Mouse (Mus musculus) retina, postnatal 1 day (tissue): ENCODE measurements at regions not wholly inside any gene's neighbourhood (a gene's known extent, or its start where the extent isn't known, plus 50 kb on each side); places are given as distances from the start of the nearest gene placed in this dataset.

Experiments used
- DNase-seq: peaks from one replicate; pipeline ENCODE4 v3.0.0-alpha.2; 2012

- DNase-seq: no peak
Observed at GRCm38 (mm10) chr19:36235131-36235530, 113.0 kb upstream of the Pcgf5 start.

GRCm38 (mm10) chr19:36236576-36237345, 111.3 kb upstream of the Pcgf5 start:
- DNase-seq: no peak

- no peak for DNase-seq
Observed at GRCm38 (mm10) chr19:36237751-36238150, 110.4 kb upstream of the Pcgf5 start.

GRCm38 (mm10) chr19:36238536-36238935, 109.6 kb upstream of the Pcgf5 start:
- no peak for DNase-seq

DNA sequence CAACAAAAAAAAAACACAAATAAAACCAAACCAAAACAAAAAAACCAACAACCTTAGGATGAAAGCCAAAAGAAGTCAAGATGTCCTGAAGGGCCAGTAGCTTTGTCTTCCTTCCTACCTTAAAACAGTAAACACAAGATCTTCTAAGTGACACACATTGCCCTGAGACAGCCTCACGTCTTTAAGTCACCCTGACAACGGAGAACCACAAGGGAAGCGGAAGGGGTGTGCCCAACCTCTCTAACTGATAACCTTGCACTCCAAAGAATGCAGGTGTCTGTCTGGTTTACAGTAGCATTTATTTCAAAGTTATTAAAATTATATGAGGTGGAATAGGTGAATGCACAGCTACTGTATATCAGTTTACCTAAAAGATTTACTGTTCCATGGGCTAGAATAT, 105.7 kb upstream of the Pcgf5 start:
- no peak for DNase-seq

DNA sequence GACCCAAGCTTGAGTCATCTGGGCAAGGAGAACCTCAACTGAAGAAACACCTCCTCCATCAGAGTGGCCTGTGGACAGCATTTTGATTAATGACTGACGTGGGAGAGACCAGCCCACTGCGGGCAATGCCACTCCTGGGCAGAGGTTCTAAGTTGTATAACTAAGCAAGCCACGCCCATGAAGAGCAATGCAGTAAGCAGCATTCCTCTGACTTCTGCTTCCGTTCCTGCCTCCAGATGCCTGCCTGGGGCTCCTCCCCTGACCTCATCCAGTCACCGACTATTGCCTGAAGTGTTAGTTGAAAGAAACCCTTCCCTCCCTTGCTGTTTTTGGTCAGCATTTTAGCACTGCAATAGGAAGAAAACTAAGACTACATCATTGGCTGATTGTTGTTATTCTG, 105.2 kb upstream of the Pcgf5 start:
- no peak for DNase-seq

DNA sequence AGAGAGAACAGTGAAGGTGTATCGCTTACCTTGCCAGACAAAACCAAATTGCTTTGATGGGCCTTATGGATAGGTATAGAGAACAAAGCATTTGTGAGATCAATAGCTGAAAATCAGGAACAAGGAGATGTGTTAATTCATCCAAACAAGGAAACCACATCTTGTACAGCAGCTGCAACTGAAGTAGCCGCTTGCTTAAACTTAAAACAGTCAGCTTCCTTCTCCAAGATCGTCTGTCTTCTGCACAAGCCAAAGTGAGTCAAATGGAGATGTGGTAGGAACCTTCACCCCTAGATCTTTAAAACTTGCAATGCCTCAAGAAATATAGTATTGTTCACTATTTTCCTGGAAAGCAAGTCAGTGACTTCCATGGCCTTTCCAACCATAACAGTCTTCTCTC, 95.6 kb upstream of the Pcgf5 start:
- DNase-seq: no peak

GRCm38 (mm10) chr19:36257748-36258538, 90.2 kb upstream of the Pcgf5 start:
- peak; percentile 2 for DNase-seq

DNA sequence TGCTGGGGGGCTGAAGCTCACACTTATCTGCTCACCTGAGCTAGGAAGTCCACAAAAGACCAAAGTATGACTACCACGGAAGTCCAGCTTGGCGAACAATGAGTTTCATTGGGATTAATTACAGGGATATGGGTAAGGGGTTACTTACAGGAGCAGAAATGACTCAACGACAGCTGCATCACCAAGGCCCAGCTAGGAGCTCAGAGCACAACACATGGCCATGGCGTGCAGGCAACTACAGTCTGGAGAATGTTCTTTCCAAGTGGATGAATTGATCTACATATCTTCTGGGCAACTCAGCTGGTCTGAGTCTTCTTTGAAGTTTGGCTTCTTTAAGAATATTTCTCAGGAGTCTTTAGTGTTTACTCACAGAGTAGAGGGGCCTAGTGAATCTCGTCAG, 86.3 kb upstream of the Pcgf5 start:
- no peak for DNase-seq

DNA sequence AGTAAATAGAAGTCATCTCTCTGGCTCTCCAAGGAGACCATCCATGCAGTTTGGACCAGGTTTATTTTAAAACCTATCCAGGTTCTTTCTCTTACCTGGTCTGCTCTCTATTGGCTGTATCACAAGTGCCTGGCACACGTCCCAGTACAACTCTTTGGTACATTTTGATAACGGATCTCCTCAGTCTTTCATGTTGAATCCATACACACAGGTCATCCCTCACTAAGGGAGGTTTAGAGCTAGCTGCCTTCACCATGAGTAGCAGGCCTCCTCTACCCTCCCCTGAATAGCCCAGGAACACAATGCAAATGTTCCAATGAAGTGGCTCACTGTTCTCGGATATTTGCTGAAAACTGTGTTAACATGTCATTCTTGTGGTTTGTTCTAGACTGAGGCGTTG, 84.2 kb upstream of the Pcgf5 start:
- no peak for DNase-seq

GRCm38 (mm10) chr19:36264397-36264796, 83.7 kb upstream of the Pcgf5 start:
- DNase-seq: no peak

DNA sequence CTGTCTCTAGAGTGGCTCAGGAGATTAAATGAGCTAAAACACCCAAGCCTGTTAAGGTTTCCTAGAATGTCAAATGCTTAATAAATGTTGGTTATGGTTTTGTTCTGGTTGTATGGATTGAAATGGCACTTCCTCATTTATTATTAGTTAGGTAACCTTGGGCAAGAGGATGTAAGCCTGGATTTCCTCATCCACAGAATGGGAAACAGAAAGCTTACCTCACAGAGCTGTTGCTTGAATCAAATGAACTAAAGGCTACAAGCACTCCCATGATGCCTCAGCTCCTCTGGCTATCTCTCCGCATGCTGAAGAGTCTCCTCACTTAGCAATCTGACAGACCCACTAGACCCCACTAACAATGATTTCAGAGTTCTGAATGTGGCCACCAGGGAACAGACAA, 82.8 kb upstream of the Pcgf5 start:
- no peak for DNase-seq

- no peak for DNase-seq
Observed at GRCm38 (mm10) chr19:36266346-36266745, 81.8 kb upstream of the Pcgf5 start.

DNA sequence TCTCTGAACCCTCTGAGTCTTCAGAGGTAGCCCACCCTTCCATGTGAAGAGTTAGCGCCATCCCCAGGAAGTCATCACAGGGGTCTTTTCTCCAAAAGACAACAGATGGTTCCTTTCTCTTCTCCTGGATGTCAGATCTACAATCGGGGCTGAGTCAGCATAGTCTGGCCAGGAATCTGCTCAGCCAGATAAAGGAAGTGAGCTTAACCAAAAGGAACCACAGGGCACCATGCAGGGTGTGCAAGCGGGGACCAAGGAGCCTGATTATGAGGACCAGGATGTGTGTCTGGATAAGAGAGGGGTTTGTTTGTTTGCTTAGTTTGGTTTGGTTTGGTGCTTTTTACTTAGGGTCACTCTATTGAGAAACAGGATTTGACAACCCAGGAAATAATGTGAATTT, 74.6 kb upstream of the Pcgf5 start:
- DNase-seq: no peak

GRCm38 (mm10) chr19:36285465-36285864, 62.6 kb upstream of the Pcgf5 start:
- DNase-seq: no peak

DNA sequence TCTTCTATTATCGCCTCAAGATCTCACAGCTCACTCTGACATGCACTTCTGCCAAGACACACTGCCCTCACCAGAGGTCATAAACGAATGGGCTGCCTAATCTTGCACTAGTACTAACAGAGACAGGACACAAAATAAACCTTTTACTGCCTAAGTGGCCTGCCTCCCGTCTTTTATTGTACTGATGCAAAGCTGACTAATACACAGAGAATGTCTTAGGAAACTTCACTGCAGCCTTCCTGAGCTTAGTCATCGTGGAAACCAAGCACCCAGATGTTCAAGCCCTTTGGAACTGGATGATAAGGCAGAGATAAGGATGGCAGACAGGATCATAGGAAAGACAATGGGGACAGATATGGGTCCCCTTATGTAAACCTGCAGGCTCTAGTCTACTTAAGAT, 57.3 kb upstream of the Pcgf5 start:
- no peak for DNase-seq

DNA sequence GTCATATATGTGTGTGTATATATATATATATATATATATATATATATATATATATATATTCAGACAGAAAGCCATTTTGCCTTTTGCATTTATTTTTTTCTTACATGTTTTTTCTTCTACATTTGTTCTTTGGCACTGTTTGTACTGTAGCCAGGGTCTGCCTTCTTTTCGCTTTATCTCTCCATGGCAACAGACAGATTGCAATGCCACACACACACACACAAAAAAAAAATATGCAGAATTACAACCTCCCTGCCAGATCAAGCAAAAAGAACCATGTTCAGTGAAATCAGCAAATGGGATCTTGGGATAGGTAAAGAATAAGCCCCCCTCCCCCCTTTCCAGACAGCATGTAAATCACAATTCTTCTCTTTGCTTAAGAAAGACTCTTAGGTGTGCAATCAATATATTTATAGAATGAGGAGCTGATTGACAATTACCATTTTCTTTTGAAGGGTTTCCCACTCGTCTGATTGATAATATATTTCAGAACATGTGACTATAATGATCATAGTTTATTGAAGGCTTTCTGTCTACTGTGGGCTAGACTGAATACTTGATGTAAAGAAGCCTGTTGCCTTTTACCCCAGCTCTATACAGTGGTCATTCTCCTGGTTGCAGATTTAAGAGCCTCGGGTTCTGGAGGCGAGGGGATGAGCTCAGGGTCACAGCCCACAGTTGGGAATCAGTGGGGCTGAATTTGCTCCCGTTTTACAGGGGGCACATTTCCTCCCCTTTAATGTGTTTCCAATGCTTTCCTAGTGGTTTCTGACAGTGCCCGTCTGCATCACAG, 54.7 kb upstream of the Pcgf5 start:
- DNase-seq: no peak
